Mouse (Mus musculus) testis, adult 2 months (tissue): ENCODE measurements at regions not wholly inside any gene's neighbourhood (a gene's known extent, or its start where the extent isn't known, plus 50 kb on each side); places are given as distances from the start of the nearest gene placed in this dataset.

Experiments used
- CTCF ChIP-seq: fragments of 200-500 bp; IDR thresholded peaks from 2 replicates; pipeline ENCODE4 v1.5.1; 2012; ENCODE audit warnings: low read depth, mild to moderate bottlenecking, inconsistent platforms, low read length, moderate library complexity; ENCODE audit not compliant: control insufficient read depth, insufficient read depth, insufficient replicate concordance
- POLR2A ChIP-seq: fragments of 200-500 bp; IDR thresholded peaks from 2 replicates; pipeline ENCODE4 v1.6.1; 2012; ENCODE audit warnings: low read depth, mild to moderate bottlenecking, inconsistent platforms, low read length, moderate library complexity; ENCODE audit not compliant: control insufficient read depth

DNA sequence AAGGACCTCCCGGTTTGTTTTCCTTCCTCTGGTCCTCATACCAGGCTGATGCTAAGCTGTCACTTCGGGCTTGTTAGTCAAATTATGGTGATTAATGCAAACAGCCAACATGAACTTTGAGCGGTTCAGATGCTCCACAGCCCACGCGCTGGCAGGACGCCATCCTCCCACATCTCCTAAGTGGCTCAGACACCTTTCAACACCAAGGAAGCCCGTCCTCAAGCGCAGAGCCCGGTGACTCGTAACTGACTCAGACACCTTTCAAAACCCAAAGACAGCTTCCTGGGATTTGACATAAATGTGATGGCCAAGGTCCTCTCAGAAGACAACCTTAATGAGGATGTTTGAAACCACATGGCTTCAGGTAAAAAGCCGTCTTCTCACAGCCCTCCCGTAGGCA, 121.7 kb upstream of the Cmc1 start:
- TF ChIP-seq CTCF, result no peak
- no peak for TF ChIP-seq POLR2A
